Mouse (Mus musculus) intestine, embryonic 16.5 days (tissue): ENCODE results near the gene Ceacam11. TPM values are rescaled to one million over a fixed set of nuclear protein-coding genes. Genes with fewer than 3 reads are reported as not detected.
"Not testable (repeated sequence)": the region's sequence is repeated elsewhere in the genome, so short reads cannot be mapped to it uniquely, and the experiment has no call there.

Experiments
- ATAC-seq: fragments of 200-750 bp; cut with Nextera tagmentation; 2 replicates; pipeline ENCODE4 v1.8.0; 2017; ENCODE audit warnings: moderate TSS enrichment, moderate library complexity
- H3K27ac ChIP-seq: fragments of 300-500 bp; sonication (generic); 2 replicates; pipeline ENCODE4 v1.5.1; 2014; ENCODE audit warnings: mild to moderate bottlenecking, low read length
- H3K27me3 ChIP-seq: fragments of 300-500 bp; sonication (generic); replicated peaks from 2 replicates; pipeline ENCODE4 v1.6.1; 2014; ENCODE audit warnings: low read length, control low read depth, mixed read lengths; ENCODE audit not compliant: control insufficient read depth, insufficient read depth
- H3K36me3 ChIP-seq: fragments of 300-500 bp; sonication (generic); 2 replicates; pipeline ENCODE4 v1.6.1; 2014; ENCODE audit warnings: low read length, control low read depth; ENCODE audit not compliant: control insufficient read depth, insufficient read depth
- H3K4me1 ChIP-seq: fragments of 300-500 bp; sonication (generic); 2 replicates; pipeline ENCODE4 v1.6.1; 2014; ENCODE audit warnings: low read length, control low read depth, mixed read lengths; ENCODE audit not compliant: control insufficient read depth, insufficient read depth
- H3K4me2 ChIP-seq: fragments of 300-500 bp; sonication (generic); 2 replicates; pipeline ENCODE4 v1.6.1; 2014; ENCODE audit warnings: low read depth, low read length, control low read depth
- H3K4me3 ChIP-seq: fragments of 300-500 bp; sonication (generic); 2 replicates; pipeline ENCODE4 v1.5.1; 2014; ENCODE audit warnings: mild to moderate bottlenecking, low read length
- H3K9ac ChIP-seq: fragments of 300-500 bp; sonication (generic); 2 replicates; pipeline ENCODE4 v1.6.1; 2014; ENCODE audit warnings: low read depth, low read length
- H3K9me3 ChIP-seq: fragments of 300-500 bp; sonication (generic); 2 replicates; pipeline ENCODE4 v1.6.1; 2016; ENCODE audit warnings: low read length, control low read depth; ENCODE audit not compliant: control insufficient read depth
- WGBS: fragments of 180-500 bp; shearing (Covaris S2); extraction: QIAGEN DNeasy Blood & Tissue Kit; methylation state at CpG from one replicate; pipeline ENCODE4 v1.1.7; 2014; 5-methylcytosine and 5-hydroxymethylcytosine counted together
- microRNA-seq: library from miRNA; unstranded; fragments of <30 nt; microRNA quantifications from one replicate; pipeline ENCODE4, GENCODE M21; 2016
- polyA plus RNA-seq: library from polyadenylated mRNA; unstranded; fragments of >200 nt; fragmentation: Nextera tagmentation; extraction: Ambion mirVana; gene quantifications from 2 replicates; pipeline ENCODE4 v1.2.1, GENCODE M21; 2015

Ceacam11 gene
- not detected in 2 replicates for polyA plus RNA-seq

GRCm38 (mm10) chr7:17971824-17972223, at the start of gene Ceacam11:
Ceacam11 (plus strand) TSS chr7:17972124.
- ATAC-seq = no peak
- 78% methylated on average over 4 of the region's 4 CpGs for WGBS
- peaks cover 6% of the 10 kb centered on the region; the same call in 1 of the 2 replicates for H3K9me3 ChIP-seq

GRCm38 (mm10) chr7:18001131-18001530, 29.2 kb downstream of the Ceacam11 start:
- H3K27me3 ChIP-seq, H3K27ac ChIP-seq, H3K4me2 ChIP-seq, H3K9ac ChIP-seq, ATAC-seq, H3K36me3 ChIP-seq, H3K4me3 ChIP-seq, H3K4me1 ChIP-seq, H3K9me3 ChIP-seq: not testable (repeated sequence)
- 88% methylated on average over 1 of the region's 1 CpGs for WGBS

More at GRCm38 (mm10) chr7:17971824-17972223, at the start of gene Ceacam11:
- no peak within 1 kb of the TSS for H3K4me2 ChIP-seq
- no peak within 1 kb of the TSS for H3K4me3 ChIP-seq
- H3K4me1 ChIP-seq = no peaks in the 10 kb centered on the region
- no peaks in the 10 kb centered on the region for H3K36me3 ChIP-seq
- no peaks in the 10 kb centered on the region for H3K27me3 ChIP-seq
- H3K27ac ChIP-seq = no peak within 1 kb of the TSS
- no peak within 1 kb of the TSS for H3K9ac ChIP-seq

DNA sequence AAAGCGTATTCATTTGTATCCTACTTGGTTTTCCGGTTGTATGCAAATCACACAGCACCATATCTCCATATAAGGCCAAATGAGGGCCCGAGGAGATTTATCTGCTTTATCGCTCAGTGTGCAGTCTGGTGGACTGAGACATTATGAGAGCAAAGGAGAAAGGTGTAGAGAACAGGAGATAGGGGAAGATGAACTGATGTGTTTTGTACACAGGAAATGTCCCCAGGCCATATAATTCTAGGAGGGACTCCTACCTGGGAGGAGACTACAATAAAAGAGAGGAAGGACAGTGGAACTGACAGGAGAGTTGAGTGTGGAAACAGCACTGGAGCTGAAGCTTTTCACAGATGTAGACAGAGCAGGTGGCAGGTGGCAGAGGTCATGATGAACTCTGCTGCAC, 37.7 kb downstream of the Ceacam11 start, which contains the start of gene Ceacam13:
Gene Ceacam13, plus strand, starts transcription at position 301 of the 400 bp plus-strand sequence.
- H3K4me2 ChIP-seq = no peak within 1 kb of the TSS
- no peak within 1 kb of the TSS for H3K9ac ChIP-seq
- H3K9me3 ChIP-seq = no peaks in the 10 kb centered on the region
- WGBS = 79% methylated on average over 4 of the region's 4 CpGs
- H3K4me3 ChIP-seq = no peak within 1 kb of the TSS
- H3K27me3 ChIP-seq = no peaks in the 10 kb centered on the region
- H3K4me1 ChIP-seq = no peaks in the 10 kb centered on the region
- ATAC-seq = no peak
- no peak within 1 kb of the TSS for H3K27ac ChIP-seq
- no peaks in the 10 kb centered on the region for H3K36me3 ChIP-seq

Small RNA genes within 50 kb of the gene (microRNA-seq; reads per million reads assigned to microRNA genes)
- gene Gm22414 = not detected

Other genes starting within 250 kb of the Ceacam11 start
- not detected in 2 replicates for gene Ceacam14, start 159.5 kb upstream of the Ceacam11 start, polyA plus RNA-seq
- not detected in 2 replicates for gene Gm5155, start 100.4 kb upstream of the Ceacam11 start, polyA plus RNA-seq
- not detected in 2 replicates for gene Ceacam13, start 37.8 kb downstream of the Ceacam11 start, polyA plus RNA-seq
- not detected in 2 replicates for gene Ceacam12, start 93.8 kb downstream of the Ceacam11 start, polyA plus RNA-seq
- gene Igfl3, start 204.4 kb downstream of the Ceacam11 start, polyA plus RNA-seq = not detected in 2 replicates